Mouse (Mus musculus) heart, embryonic 16.5 days (tissue): ENCODE data around the gene Plcb4. TPM values are rescaled to one million over a fixed set of nuclear protein-coding genes. Genes with fewer than 3 reads are reported as not detected.

Experiments
- ATAC-seq: fragments of 200-750 bp; cut with Nextera tagmentation; replicated peaks from 2 replicates; pipeline ENCODE4 v1.8.0; 2017; ENCODE audit warnings: moderate number of reproducible peaks; ENCODE audit not compliant: insufficient read depth, low FRiP score; ENCODE audit errors: extremely low read depth
- H3K27ac ChIP-seq: fragments of 300-500 bp; sonication (generic); 2 replicates; pipeline ENCODE4 v1.5.1; 2014; ENCODE audit warnings: mild to moderate bottlenecking, low read length, control low read depth, moderate library complexity
- H3K27me3 ChIP-seq: fragments of 300-500 bp; sonication (generic); 2 replicates; pipeline ENCODE4 v1.6.1; 2014; ENCODE audit warnings: low read length, mixed read lengths; ENCODE audit not compliant: control insufficient read depth, insufficient read depth
- H3K36me3 ChIP-seq: fragments of 300-500 bp; sonication (generic); 2 replicates; pipeline ENCODE4 v1.6.1; 2014; ENCODE audit not compliant: control insufficient read depth, insufficient read depth
- H3K4me1 ChIP-seq: fragments of 300-500 bp; sonication (generic); 2 replicates; pipeline ENCODE4 v1.6.1; 2014; ENCODE audit warnings: low read length, mixed read lengths; ENCODE audit not compliant: control insufficient read depth, insufficient read depth
- H3K4me2 ChIP-seq: fragments of 300-500 bp; sonication (generic); 2 replicates; pipeline ENCODE4 v1.6.1; 2014; ENCODE audit warnings: low read depth, mild to moderate bottlenecking, control low read depth, low read length
- H3K4me3 ChIP-seq: fragments of 300-500 bp; sonication (generic); 2 replicates; pipeline ENCODE4 v1.5.1; 2014; ENCODE audit warnings: mild to moderate bottlenecking, control low read depth, low read length
- H3K9ac ChIP-seq: fragments of 300-500 bp; sonication (generic); 2 replicates; pipeline ENCODE4 v1.6.1; 2014; ENCODE audit warnings: low read length, control low read depth
- H3K9me3 ChIP-seq: fragments of 300-500 bp; sonication (generic); replicated peaks from 2 replicates; pipeline ENCODE4 v1.6.1; 2016; ENCODE audit warnings: low read length; ENCODE audit not compliant: control insufficient read depth
- WGBS: fragments of 180-500 bp; shearing (Covaris S2); extraction: QIAGEN DNeasy Blood & Tissue Kit; methylation state at CpG from one replicate; pipeline ENCODE4 v1.1.7; 2014; 5-methylcytosine and 5-hydroxymethylcytosine counted together
- polyA plus RNA-seq: library from polyadenylated mRNA; unstranded; fragments of >200 nt; fragmentation: Nextera tagmentation; extraction: Ambion mirVana; gene quantifications from 2 replicates; pipeline ENCODE4 v1.2.1, GENCODE M21; 2015

Gene Plcb4
- polyA plus RNA-seq, 1 experiment from 2014 or later, result 31.9 TPM

DNA sequence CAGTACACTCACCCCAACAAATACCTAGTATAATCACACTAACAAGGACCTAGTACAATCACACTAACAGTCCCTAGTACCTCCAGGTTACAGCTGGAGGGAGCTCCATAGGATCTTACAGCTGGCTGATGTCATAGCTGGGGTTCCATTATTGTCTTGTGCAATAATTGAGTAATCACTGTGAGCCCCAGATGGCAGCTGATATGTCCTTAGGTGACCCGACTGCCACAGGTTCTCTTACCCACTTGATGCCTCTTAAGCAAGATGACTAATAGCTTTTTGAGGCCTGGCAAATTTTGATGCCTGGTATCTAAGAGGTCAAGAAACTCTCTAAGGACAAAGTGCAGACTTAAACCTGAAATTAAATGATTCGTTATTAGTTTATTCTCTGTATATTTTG, 194.3 kb downstream of the Plcb4 start:
- H3K27ac ChIP-seq, result no peak overlapping the region
- no peaks in the 10 kb centered on the region for H3K27me3 ChIP-seq
- no peak for ATAC-seq
- H3K9ac ChIP-seq, result no peak overlapping the region
- peaks cover 15% of the 10 kb centered on the region for H3K4me1 ChIP-seq
- no peaks in the 10 kb centered on the region for H3K36me3 ChIP-seq
- no peak overlapping the region for H3K4me3 ChIP-seq
- no peaks in the 10 kb centered on the region for H3K9me3 ChIP-seq
- H3K4me2 ChIP-seq, result no peak overlapping the region
- WGBS, result 68% methylated on average over 2 of the region's 2 CpGs

DNA sequence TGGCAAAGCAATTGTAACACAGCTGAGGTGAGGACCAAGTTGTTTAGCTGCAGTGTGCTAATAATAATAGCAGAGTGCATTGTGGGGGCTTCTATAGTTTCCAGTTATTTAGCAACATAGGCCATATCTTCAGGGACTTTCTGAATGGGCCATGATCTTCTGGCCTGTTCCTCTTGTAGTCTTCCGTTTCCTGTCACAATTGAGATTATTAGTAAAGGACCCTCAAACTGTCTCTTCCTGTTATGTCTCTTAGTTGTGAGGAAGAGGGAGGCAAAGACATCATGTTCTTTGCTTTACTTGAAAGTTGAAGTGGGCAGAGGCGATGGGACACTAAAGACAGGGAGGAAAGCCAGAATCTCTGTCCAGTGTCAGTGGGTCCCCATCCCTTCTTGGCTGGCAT, 195.2 kb downstream of the Plcb4 start:
- no peak overlapping the region for H3K4me2 ChIP-seq
- no peaks in the 10 kb centered on the region for H3K9me3 ChIP-seq
- 79% methylated on average over 2 of the region's 2 CpGs for WGBS
- H3K27me3 ChIP-seq, result no peaks in the 10 kb centered on the region
- H3K27ac ChIP-seq, result no peak overlapping the region
- ATAC-seq, result no peak
- no peak overlapping the region for H3K9ac ChIP-seq
- H3K4me3 ChIP-seq, result no peak overlapping the region
- H3K4me1 ChIP-seq, result peaks cover 15% of the 10 kb centered on the region
- no peaks in the 10 kb centered on the region for H3K36me3 ChIP-seq

DNA sequence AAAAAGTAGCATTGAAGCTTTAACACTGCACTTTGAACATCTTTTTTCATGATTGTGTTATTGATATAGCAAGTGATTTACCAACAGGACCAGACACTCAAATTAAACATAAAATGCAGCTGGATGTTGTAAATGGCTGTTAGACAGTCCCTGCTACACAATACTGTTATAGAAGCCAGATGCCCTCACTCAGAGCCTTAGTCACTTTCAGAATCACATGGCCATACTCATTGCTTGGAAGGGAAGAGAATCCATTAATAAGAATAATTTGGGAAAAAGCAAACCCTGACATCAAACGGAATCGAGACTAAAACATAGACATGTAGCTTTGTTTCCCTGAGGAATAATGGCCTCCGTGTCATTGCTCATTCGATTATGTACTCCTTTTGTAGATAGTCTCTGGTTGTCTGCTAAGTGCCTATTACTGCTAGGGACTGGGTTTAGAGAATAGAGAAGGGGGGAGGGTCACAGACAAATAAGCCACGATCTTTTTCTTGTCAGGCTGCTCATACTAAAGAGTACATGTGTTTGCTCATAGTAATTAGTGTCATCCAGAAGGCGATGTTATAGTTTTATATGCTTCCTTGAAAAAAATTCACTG, 197.2 kb downstream of the Plcb4 start:
- 85% methylated on average over 6 of the region's 6 CpGs for WGBS
- H3K27me3 ChIP-seq, result no peaks in the 10 kb centered on the region
- H3K4me1 ChIP-seq, result peaks cover 9% of the 10 kb centered on the region
- H3K4me2 ChIP-seq, result no peak overlapping the region
- no peak overlapping the region for H3K4me3 ChIP-seq
- no peaks in the 10 kb centered on the region for H3K36me3 ChIP-seq
- no peaks in the 10 kb centered on the region for H3K9me3 ChIP-seq
- H3K9ac ChIP-seq, result no peak overlapping the region
- no peak overlapping the region for H3K27ac ChIP-seq
- no peak for ATAC-seq

- H3K4me1 ChIP-seq, result peaks cover 10% of the 10 kb centered on the region
- H3K27ac ChIP-seq, result no peak overlapping the region
- no peaks in the 10 kb centered on the region for H3K9me3 ChIP-seq
- no peak for ATAC-seq
- no peak overlapping the region for H3K4me2 ChIP-seq
- 96% methylated on average over 2 of the region's 2 CpGs for WGBS
- no peaks in the 10 kb centered on the region for H3K27me3 ChIP-seq
- no peak overlapping the region for H3K9ac ChIP-seq
- no peaks in the 10 kb centered on the region for H3K36me3 ChIP-seq
- no peak overlapping the region for H3K4me3 ChIP-seq
These were observed 198.0 kb downstream of the Plcb4 start for GRCm38 (mm10) chr2:135856826-135857225.

- H3K9ac ChIP-seq, result no peak overlapping the region
- peaks cover 24% of the 10 kb centered on the region for H3K4me1 ChIP-seq
- ATAC-seq, result no peak
- no peak overlapping the region for H3K4me2 ChIP-seq
- H3K27me3 ChIP-seq, result no peaks in the 10 kb centered on the region
- no peaks in the 10 kb centered on the region for H3K36me3 ChIP-seq
- H3K9me3 ChIP-seq, result no peaks in the 10 kb centered on the region
- no peak overlapping the region for H3K4me3 ChIP-seq
- WGBS, result 78% methylated on average over 8 of the region's 8 CpGs
- peak overlapping the region; percentile 26 for H3K27ac ChIP-seq
These were observed 203.0 kb downstream of the Plcb4 start for GRCm38 (mm10) chr2:135861531-135862488.

DNA sequence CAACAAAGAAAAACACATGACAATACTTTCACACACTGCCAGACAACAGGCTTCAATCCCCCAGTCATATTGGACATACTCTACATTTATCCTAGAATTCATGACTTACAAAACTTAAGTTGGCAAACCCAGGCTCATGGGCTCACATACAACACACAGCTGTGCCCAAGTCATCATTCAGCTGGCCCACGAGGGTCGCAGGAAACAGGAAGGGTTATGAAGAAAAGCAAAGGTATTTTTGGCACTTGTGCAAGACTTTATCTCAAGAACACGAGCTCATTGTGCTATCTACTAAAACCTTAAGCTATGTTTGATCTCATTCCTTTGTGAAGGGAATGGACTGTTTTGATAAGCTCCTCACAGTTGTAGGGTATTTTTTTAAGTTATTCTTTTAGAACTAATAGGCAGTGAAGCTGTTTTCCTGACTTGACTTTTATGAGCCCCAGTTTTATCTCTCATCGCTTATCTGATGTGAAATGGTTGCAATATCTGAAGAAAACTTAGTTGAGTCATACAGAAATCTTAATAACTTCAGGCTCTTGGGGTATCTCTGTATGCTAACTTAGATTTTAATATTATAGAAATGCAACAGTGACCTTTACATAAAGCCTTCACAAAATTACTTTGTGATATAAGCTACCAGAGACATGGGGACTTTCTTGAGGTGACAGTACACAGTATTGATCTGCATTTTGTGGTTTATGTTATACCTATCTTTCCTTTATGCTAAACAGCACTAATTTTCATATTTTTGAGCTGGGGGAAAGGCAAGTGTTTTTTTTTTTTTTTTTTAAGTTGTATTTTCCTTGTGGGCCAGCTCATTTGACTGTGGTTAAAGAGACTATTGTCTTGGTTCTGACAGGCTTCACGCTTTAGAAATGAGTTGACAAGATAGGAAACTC, 203.9 kb downstream of the Plcb4 start:
- Histone ChIP-seq H3K4me1 (peaks cover 24% of the 10 kb centered on the region), H3K9ac (no peak overlapping the region), H3K9me3 (no peaks in the 10 kb centered on the region), H3K27me3 (no peaks in the 10 kb centered on the region), H3K36me3 (no peaks in the 10 kb centered on the region), H3K4me2 (no peak overlapping the region), H3K4me3 (no peak overlapping the region), H3K27ac (no peak overlapping the region)
- 38% methylated on average over 5 of the region's 5 CpGs for WGBS
- ATAC-seq, result no peak

GRCm38 (mm10) chr2:135863391-135864076, 204.7 kb downstream of the Plcb4 start:
- ATAC-seq, result no peak
- no peaks in the 10 kb centered on the region for H3K9me3 ChIP-seq
- peaks cover 24% of the 10 kb centered on the region for H3K4me1 ChIP-seq
- no peaks in the 10 kb centered on the region for H3K36me3 ChIP-seq
- no peak overlapping the region for H3K9ac ChIP-seq
- H3K27me3 ChIP-seq, result no peaks in the 10 kb centered on the region
- no peak overlapping the region for H3K4me2 ChIP-seq
- H3K4me3 ChIP-seq, result no peak overlapping the region
- H3K27ac ChIP-seq, result 0 out of 2 replicates have a peak overlapping the region, but pooled peaks have one; percentile 9
- WGBS, result 78% methylated on average over 4 of the region's 4 CpGs

- no peak overlapping the region for H3K4me3 ChIP-seq
- no peaks in the 10 kb centered on the region for H3K9me3 ChIP-seq
- H3K36me3 ChIP-seq, result no peaks in the 10 kb centered on the region
- no peak overlapping the region for H3K9ac ChIP-seq
- H3K27ac ChIP-seq, result no peak overlapping the region; the same call in 1 of the 2 replicates
- no peaks in the 10 kb centered on the region for H3K27me3 ChIP-seq
- no peak overlapping the region for H3K4me2 ChIP-seq
- peaks cover 23% of the 10 kb centered on the region for H3K4me1 ChIP-seq
- ATAC-seq, result no peak
- 63% methylated on average over 9 of the region's 9 CpGs for WGBS
These were observed 207.6 kb downstream of the Plcb4 start for GRCm38 (mm10) chr2:135866421-135866820.
